Mouse (Mus musculus) hematopoietic stem cell, adult 5-6 weeks (primary cell): ENCODE measurements around the gene Cib2. TPM values are rescaled to one million over a fixed set of nuclear protein-coding genes. Genes with fewer than 3 reads are reported as not detected.

ENCODE experiments used
- ATAC-seq, 2 experiments: fragments of 125-278 bp in 1 of 2; replicated peaks in 1 of 2; 2 replicates each; pipeline ENCODE4 v1.8.0; 2016 to 2017; ENCODE audit warnings: inconsistent platforms in 2 of 2, mild to moderate bottlenecking in 2 of 2, moderate number of reproducible peaks in 2 of 2, low read depth in 1 of 2, moderate TSS enrichment in 1 of 2; ENCODE audit not compliant: low FRiP score in 2 of 2, poor library complexity in 2 of 2, severe bottlenecking in 2 of 2, insufficient read depth in 1 of 2, low TSS enrichment in 1 of 2
- total RNA-seq: library from RNA; stranded (forward); fragments of 172-1452, 232-1000 nt; gene quantifications from 2 replicates; pipeline ENCODE4 v1.2.3, GENCODE M21; 2017

Gene Cib2
- total RNA-seq, 1 experiment from 2014 or later = not detected

DNA sequence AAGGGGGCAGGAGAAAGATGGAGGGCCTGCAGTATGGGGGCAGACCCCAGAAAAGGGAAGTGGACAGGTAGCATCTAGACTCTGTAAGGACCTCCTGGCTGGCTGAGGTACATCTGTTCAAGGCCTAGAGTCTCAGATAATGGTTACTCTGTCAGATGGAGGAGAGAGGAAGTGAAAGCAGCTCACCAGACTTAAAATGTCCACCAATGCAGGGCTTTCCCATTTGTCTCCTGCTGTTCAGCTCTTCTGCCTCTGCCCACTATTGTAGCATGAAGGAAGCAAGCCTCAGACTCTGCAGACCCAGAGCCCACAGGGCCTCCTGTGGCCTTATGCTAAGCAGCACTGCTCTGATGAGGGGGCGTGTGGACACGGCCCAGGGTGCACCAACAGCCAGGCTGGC is 5.0 kb downstream of the Cib2 start:
- ATAC-seq = no peak

DNA sequence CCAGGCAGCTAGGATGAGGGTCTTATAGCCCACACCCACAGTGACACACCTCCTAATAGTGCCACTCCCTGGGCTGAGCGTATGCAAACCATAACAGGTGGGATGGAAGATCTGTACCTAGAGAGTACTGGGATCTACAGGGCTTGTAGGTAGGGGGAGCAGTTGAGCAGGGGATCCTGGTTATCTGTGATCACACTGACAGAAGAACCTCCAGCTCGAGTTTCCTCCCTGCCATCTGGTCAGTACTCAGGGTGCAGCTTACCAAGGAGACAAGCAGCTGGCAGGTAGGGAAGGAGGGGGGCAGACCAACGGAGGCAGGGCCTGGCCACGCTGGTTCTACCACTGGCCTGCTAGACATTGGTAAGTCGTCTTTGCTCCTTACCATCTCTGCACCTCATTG is 7.6 kb downstream of the Cib2 start:
- ATAC-seq = peak; percentile 19 to 34; a peak in 1 of 4 replicates

DNA sequence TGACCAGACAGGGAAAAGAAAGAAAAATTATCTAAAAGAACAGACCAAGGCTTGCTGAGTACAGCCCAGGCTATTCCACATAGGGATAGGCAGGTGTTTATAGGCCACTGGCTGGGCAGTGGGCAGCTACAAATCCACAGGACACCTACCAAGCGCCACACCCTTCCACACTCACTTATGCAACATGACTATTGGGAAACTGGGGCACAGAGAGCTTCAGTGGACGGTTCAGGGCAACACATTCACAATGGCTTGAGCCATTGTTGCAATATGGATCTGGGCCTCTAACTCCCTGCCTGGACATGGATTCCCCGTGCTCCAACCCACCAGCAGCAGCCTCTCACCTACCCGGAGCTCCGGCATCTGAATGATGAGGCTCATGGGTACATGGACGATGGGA is 10.6 kb downstream of the Cib2 start:
- no peak for ATAC-seq

DNA sequence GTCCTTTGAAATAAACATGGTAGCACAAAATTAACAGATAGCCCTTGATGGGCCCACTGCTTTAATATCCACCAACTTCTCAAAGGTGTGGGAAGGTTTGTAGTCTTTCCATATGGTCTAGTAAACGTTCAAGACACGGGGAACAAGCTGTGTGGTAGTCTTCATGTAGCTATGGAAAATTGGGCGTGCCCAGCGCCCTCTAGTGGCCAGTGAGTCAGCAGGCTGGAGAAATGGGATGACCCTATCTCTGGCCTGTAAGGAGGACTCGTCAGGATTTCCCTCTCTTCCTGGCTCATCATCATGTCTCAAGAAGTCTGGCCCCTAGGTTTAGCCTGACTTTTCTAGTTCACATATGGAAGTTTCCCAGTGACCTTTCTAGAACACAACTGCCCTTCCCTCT is 12.5 kb downstream of the Cib2 start:
- peak; percentile 61 to 65 for ATAC-seq

DNA sequence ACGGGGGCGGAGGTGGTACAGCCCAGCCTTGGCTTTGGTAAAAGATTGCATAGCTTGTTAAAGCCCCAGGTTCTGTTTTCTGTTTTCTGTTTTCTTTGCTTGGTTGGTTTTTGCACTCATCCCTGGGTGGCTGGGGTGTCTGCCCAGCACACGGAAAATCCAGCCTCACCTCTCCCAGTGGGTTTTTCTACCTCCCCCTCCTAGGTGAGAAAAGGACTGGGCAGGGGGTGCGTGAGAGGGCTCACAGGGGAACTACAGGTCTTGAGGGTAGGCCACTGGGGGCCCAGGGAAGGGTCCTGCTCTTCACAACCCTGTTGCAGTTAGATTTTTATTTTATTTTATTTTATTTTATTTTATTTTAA is 15.1 kb downstream of the Cib2 start:
- no peak for ATAC-seq

DNA sequence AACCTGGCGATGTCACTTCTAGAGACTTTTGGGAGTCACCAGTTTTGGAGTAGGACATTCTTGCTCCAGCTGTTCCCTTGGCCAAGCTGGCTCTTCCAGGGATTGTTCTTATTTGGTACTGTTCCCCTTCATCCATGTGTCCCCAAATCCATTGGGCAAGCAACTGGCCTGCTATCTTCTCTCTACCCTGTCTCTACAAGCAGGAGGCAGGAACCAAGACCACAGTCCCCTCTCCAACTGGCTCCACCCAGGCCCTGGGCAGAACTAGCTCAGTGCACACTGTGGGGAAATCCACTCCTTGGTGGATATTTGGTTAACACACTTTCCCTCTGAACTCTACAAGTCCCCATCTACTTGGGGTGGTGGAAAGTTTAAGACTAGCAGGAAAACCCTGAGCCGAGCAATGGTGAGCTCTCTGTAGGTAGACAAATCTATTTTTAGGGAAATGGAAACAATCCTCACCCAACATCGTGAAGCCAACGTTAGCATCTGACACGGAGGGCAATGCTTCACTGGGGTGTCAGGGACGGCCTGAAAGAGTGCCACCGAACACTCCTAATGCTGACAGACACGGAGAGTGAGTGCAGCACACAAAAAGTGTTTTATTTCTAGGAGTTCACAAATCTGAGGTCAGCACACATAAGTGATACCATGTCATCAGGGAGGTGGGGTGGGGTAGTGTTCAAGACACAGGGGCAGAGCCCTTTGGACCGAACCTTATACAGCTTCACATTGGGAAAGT is 15.6 kb downstream of the Cib2 start:
- ATAC-seq = no peak

DNA sequence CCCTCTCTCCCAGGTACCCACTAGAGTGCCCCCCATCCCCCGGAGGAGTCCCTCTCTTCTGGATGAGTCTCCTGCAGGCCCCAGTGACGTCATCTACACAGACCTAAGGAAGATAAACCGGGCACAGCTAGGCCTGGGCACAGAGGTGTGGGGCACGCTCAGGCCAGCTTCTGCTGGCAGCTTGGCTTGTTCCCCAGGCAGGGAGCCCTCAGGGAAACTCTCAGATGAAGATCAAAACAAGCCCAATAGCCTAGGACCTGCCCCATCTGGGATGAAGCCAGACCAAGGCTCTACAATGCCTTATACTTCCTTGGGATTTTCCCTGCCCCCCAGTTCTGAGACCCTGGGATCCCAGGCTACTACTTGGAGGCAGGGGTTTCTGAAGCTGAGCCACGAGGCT is 19.2 kb downstream of the Cib2 start:
- no peak for ATAC-seq

DNA sequence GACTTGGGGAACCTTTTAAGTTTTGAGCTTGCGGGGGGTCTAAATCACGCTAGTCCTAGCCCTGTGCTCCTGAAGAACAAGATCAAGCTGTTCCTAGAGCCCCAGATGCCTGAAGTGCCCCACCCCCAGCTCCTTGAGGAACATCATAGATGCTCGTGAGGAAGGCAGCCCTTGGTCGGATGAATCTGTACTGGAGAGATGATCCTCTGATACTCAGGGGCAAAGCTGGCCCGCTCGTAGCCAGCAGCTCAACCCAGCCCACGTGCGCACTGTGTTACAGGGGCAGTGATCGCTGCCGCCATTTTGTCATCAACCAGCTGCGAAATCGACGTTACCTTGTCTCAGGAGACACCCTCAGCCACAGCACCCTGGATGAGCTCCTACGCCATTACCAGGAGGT is 21.3 kb downstream of the Cib2 start, which contains the start of gene Sh2d7:
TSS of gene Sh2d7 (plus strand) at position 301 of the 400 bp plus-strand sequence.
- no peak for ATAC-seq

DNA sequence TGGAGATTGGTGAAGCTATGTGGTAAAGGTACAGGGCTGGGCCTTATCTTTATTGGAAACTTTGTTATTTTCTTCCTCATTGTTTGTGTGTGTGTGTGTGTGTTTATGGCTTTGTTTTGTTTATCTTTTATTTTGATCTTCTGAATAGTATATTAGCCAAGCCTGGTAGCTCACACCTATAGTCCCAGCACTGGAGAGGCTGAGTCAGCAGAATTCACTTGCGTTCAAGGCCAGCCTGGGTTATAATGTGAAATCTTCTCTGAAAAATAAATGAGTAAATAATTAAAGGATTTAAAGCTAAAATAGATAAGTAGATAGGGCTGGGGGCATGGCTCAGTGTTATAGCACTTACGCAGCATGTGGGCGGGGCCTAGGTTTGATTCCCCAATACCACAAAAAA is 21.8 kb downstream of the Cib2 start:
- no peak for ATAC-seq

DNA sequence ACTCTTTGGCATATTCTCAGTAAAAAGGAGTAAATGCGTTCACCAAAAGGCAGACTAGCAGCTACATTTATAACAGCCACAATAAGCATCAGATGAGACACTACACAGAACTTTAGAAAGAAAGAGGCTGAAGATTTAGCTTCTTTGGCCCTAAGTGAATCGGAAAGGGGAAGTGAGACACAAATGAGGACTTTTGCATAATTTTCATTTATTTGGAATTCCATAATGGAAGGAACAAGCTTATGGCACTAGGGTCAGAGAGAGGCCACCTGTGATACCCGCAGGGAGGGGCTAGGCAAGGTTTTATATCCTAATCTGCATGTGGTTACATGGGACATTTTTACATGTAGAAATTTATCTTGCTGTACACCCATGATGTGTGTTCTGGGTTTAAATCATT is 22.5 kb downstream of the Cib2 start:
- ATAC-seq = no peak

DNA sequence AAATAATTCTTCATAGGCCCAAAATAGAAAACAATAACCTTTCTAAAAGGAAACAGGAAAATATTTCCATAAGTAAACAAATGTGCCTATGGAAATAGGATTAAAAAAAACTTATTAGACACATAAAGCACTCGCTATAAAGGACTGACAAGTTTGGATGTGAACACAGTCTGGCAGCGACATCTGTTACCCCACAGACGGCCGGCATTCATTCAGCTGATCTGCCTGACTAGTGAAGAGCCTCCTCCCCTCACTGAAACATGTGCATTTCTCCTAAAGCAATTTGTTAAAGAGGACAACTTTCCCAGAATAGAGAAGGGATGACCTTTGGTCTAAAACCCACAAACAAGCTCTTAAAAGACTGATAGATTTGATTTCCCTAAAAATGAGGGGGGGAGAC is 23.0 kb downstream of the Cib2 start:
- no peak for ATAC-seq

DNA sequence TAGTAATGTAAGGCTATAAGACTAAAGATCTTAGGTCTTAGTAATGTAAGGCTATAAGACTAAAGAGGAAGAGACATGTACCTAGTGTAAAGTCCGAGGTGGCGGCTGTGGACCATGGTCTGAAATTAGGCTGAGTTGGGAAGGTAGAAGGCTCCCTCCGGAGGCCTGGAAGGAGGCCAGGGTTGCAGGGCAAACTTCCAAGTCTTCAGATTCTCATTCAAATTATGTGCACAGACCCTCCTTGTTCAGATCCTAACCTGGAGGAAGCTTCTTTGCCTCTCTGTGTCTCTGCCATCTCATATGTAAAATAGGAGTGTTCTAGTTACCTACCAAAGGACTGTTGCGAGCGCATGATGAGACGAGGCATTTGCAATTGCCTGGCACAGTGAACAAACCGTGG is 23.8 kb downstream of the Cib2 start:
- no peak for ATAC-seq

DNA sequence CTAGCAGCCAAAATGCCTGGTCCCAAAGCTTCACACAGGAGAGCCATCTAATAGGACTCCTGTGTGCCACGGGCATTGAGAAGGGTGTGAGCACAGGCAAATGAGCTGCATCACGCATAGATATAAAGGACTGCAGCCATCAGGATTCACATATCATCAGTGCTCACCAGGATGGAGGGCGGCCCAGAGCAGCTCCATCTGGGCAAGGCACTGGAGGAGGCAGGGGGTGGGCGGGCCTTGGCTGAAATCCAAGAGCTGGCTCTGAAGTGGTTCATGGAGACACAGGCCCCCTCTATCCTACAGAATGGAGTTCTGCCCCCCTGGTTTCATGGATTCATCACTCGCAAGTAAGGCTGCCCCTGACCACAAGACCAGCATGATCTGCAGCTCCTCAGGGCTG is 26.0 kb downstream of the Cib2 start:
- ATAC-seq = no peak

DNA sequence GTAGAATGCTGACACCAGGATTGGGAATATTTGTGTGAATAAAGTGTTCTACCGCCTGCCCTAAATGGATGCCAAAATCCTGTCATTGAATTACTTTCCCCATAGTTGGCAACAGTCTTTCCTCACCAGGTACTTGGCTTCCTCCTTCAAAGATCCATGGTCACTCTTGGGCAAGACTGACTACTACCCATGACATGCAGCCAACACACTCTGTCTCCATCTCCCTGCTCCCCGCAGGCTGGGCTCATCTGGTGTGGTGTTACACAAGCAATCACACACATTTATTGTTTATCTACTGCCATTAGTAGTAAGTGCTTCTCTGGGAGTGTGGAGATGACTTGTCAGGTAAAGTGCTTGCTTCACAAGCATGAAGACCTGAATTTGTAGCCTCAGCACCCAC is 27.1 kb downstream of the Cib2 start:
- peak in 1 of 2 experiments; percentile 32; a peak in 1 of 4 replicates for ATAC-seq

DNA sequence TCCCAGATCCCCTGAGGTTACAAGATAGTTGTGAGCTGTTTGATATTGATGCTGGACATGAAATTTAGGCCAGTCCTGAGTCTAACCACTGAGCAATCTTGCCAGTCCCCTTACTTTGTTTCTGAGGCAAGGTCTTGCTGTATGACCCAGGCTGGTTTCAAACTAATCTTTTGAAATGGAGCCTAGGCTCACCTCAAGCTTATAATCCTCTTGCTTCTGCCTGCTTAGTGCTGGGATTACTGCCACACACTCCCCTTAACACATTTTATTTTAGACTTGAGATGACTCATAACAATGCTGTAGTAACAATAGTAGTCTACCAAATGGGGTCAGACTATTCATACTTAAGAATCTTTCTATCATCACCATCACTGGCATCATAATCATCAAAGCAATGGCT is 28.6 kb downstream of the Cib2 start:
- no peak for ATAC-seq

DNA sequence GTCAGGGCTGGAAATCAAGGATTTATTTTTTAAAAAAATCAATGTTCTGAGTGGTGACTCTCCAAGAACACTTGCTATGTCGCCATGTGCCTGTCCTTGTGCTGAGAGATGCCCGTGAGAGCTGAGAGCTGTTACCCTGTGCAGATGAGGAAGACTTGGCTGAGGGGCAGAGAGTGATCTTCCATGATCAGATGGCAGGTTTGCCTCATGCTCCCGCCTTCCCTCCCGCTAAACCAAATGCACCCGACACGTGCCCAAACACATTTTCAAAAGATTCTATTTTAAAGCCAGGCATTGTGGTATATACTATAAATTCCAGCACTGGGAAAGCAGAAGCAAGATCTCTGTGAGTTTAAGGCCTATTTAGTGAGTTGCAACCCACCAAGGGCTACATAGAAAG is 29.2 kb downstream of the Cib2 start:
- ATAC-seq = no peak

DNA sequence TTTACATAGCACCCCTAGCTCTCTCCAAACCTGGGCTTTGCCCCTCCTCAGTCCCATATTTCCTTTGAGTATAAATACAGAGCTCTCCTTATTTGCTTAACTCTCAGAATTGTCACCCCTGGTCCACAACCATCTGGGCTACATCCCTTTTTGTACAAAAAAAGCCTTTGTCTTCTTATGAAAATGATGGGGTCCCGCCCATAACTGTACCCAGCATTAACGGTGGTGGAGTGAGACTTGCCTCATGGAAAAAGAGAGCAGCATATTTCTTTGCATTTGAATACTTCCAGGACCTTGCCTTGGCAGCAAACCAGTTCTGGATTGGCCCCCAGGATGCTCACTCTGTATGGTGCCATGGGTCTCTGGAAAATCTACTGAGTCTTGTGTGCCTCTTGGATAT is 30.1 kb downstream of the Cib2 start:
- no peak for ATAC-seq

DNA sequence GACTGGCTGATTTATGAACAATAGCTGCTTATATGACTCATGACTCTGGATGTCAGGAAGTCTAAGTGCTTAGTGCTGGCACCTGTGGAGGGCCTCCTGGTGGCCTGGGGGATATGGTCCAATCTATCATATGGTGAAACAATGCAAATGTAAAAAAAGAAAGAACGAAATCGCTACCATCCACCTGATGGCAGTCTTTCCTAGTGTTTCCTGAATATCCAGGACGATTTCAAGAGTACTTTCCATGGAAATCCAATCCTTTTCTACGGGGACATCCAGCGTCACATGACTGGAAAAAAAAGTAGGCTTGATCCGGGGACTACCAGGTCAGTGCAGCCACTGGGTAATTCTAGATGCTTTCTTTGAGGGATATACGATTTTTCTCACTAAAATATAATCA is 32.3 kb downstream of the Cib2 start:
- ATAC-seq = no peak

DNA sequence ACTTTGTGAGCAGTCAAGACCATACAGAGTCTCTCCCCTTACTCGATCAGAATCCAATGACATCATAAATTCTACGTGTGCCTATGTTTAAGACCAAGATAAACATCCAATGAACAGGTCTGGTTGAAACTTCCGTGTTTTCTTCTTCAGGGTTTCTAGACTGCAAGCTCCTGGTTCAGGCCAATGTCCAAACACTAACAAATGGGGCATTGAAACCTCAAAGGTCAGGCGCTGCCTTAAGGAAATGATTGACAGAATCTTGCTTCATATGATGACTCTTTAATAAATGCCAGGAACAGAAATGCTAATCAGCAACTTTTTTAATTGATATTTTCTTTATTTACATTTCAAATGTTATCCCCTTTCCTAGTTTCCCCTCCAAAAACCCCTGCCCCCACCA is 39.7 kb downstream of the Cib2 start:
- no peak for ATAC-seq
